Mouse (Mus musculus) thymus, postnatal 10 days (tissue): ENCODE data around the gene Cfap99.

ENCODE experiments used
- DNase-seq, 2 experiments: peaks; one replicate each; pipeline ENCODE4 v3.0.0; 2021; ENCODE audit warnings: low spot score in 2 of 2

Cfap99 gene

GRCm38 (mm10) chr5:34288154-34288716 lies at the start of gene Cfap99, which contains the start of gene Zfyve28:
Gene Cfap99, plus strand, starts transcription at chr5:34288600.
Gene Zfyve28, minus strand, starts transcription at chr5:34288449.
- peak; percentile 57 to 69 for DNase-seq

- no peak for DNase-seq
Observed at GRCm38 (mm10) chr5:34242224-34242963, 46.0 kb upstream of the Cfap99 start.

- no peak for DNase-seq
Observed at GRCm38 (mm10) chr5:34243062-34243461, 45.3 kb upstream of the Cfap99 start.

- no peak for DNase-seq
Observed at GRCm38 (mm10) chr5:34246443-34246842, 42.0 kb upstream of the Cfap99 start.

- no peak for DNase-seq
Observed at GRCm38 (mm10) chr5:34249132-34249531, 39.3 kb upstream of the Cfap99 start.

- no peak for DNase-seq
Observed at GRCm38 (mm10) chr5:34250090-34250489, 38.3 kb upstream of the Cfap99 start.

GRCm38 (mm10) chr5:34251794-34252193 lies 36.6 kb upstream of the Cfap99 start:
- no peak for DNase-seq

GRCm38 (mm10) chr5:34252307-34252966 lies 36.0 kb upstream of the Cfap99 start:
- DNase-seq: peak; percentile 54 to 62

- DNase-seq: no peak
Observed at GRCm38 (mm10) chr5:34252967-34253519, 35.4 kb upstream of the Cfap99 start.

- DNase-seq: no peak
Observed at GRCm38 (mm10) chr5:34254309-34254708, 34.1 kb upstream of the Cfap99 start.

- DNase-seq: peak in 1 of 2 experiments; percentile 58
Observed at GRCm38 (mm10) chr5:34255189-34255588, 33.2 kb upstream of the Cfap99 start.

- no peak for DNase-seq
Observed at GRCm38 (mm10) chr5:34259172-34259816, 29.1 kb upstream of the Cfap99 start.

GRCm38 (mm10) chr5:34266065-34266464 lies 22.3 kb upstream of the Cfap99 start:
- no peak for DNase-seq

GRCm38 (mm10) chr5:34269197-34269920 lies 19.0 kb upstream of the Cfap99 start:
- DNase-seq: no peak

- DNase-seq: no peak
Observed at GRCm38 (mm10) chr5:34269921-34270465, 18.4 kb upstream of the Cfap99 start.

- peak in 1 of 2 experiments; percentile 55 for DNase-seq
Observed at GRCm38 (mm10) chr5:34271743-34272142, 16.7 kb upstream of the Cfap99 start.

- DNase-seq: no peak
Observed at GRCm38 (mm10) chr5:34273251-34273681, 15.1 kb upstream of the Cfap99 start.

- no peak for DNase-seq
Observed at GRCm38 (mm10) chr5:34274268-34274667, 14.1 kb upstream of the Cfap99 start.

GRCm38 (mm10) chr5:34274676-34275293 lies 13.6 kb upstream of the Cfap99 start:
- DNase-seq: no peak

- DNase-seq: no peak
Observed at GRCm38 (mm10) chr5:34276191-34276590, 12.2 kb upstream of the Cfap99 start.
